Mouse (Mus musculus) mature B cell (primary cell): ENCODE results near the gene Prkcq.

ENCODE experiments used
- in situ Hi-C: fragments of 300-500 bp; cut with MboI; formaldehyde crosslinking; loops from 2 replicates; pipeline ENCODE4 v1.14.3; 2019

Prkcq gene

GRCm38 (mm10) chr2:11291570-11292405 lies 119.9 kb downstream of the Prkcq start:
- in situ Hi-C loops: no loop called here

DNA sequence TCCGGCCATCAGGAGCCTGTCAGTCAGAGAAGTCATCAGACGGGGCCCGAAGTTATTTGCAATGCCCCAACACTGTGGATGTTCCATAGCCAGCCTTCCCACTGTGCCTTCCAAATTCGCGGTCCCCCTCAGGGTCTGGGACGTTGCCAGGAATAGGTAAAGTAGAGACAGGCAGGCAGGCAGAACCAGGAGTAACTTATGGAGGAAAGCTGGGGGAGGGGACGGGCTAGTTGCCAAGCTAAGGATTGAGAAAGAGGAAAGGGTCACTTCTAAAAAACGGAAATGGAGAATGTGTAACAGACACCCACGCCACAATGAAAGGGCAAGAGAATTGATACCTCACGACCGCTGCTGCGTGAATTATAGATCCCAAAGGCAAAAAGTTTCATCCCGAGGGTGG lies 121.2 kb downstream of the Prkcq start:
- in situ Hi-C loops: no loop called here

- in situ Hi-C loops: no loop called here
Observed at GRCm38 (mm10) chr2:11294643-11295191, 122.8 kb downstream of the Prkcq start.

DNA sequence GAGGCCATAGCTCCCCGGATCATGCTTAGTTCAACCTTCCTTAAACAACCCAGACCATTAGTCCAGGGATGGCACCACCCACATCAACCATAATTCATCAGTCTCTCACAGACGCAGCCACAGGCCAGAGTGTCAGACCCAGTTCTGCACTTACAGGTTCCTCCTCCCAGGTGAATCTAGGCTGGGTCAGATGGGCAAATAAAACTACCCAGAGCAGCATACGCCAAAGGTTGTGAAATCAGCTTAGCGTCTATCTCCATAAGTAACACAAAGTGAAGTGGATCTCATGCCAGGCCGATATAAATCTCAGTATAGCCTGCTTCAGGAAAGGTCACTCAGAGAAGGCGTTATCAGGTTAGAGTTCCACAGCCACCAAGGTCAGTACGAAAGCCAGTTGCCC lies 126.9 kb downstream of the Prkcq start:
- in situ Hi-C loops: no loop called here

DNA sequence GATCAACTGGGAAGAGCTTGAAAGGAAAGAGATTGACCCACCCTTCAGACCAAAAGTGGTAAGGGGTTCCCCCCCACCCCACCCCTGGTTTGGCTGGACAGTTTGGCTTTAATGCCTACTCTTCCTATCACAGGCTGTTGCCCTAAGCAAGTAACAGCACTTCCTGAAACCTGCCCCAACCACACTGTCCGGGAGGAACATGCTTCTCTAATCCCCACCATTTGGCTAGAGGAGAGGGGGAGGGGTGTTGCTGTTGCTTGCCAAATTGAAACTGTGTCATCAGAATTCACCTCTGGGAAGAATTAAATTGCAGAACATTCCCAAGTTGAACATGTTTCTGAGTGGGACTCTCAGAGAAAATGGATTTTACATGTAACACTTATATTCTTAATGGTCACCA lies 127.5 kb downstream of the Prkcq start:
- in situ Hi-C loops: no loop called here

DNA sequence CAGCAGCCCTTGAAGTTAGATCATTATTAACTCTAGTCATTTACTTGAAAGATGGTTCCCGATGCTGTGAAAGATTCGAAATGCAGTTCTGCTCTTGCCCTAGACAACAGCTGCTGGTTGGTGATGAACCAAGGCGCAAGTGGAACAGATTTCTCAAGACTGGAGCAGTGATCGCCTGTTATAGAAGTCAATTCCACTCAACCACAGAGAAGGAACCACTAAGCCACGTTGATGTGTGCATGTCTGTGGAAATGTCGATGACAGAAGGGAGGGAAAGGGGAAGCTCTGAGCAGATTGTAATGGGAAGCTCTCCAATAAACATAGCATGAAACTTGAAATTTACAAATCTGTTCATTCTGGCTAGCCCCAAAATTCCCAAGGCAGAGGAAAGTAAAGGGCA lies 128.5 kb downstream of the Prkcq start:
- in situ Hi-C loops: no loop called here

GRCm38 (mm10) chr2:11320241-11320640 lies 148.3 kb downstream of the Prkcq start:
- in situ Hi-C loops: no loop called here

DNA sequence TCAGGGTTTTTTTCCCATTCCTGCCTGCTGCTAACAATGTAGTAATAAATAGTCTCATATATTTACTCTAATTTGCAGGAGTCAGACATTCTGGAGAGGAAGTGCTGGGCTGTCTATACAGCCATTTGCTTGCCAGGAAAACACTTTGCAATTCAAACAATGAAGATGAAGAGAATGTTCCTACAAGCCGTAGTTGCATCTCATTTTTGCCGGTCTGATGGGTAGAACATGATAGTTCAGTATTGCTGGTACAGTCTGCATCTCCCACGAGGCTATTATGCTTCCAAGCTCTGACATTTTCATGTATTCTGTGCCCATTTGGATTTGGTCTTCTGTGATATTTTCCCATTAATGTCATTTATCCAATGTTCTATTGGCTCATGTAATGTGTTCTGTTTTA lies 150.5 kb downstream of the Prkcq start:
- in situ Hi-C loops: no loop called here

DNA sequence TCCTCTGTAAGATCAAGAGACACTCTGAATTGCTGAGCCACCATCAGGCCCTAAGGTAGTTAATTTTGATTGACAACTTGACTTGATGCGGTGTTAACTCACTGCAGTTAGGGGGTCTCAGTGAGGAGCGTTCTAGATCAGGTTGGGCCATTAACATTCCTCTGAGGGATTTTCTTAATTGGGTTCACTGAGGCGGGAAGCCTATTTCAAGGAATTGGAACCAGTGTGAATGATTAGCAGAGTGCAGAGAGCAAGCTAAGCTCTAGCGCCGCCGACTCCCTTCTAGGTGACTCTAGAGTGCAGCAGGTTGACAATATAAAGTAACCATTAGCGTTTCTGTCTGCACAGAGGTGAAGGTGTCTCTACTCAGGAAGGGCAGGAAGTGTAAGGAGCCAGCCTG lies 155.4 kb downstream of the Prkcq start:
- in situ Hi-C loops: loop anchor here (25.0 kb wide), 1 partner anchor 360 kb away; no protein-coding TSS in a partner anchor

GRCm38 (mm10) chr2:11329407-11330224 lies 157.7 kb downstream of the Prkcq start:
- in situ Hi-C loops: loop anchor here (10.0 to 25.0 kb wide), 3 partner anchors 175 to 358 kb away; no protein-coding TSS in a partner anchor

DNA sequence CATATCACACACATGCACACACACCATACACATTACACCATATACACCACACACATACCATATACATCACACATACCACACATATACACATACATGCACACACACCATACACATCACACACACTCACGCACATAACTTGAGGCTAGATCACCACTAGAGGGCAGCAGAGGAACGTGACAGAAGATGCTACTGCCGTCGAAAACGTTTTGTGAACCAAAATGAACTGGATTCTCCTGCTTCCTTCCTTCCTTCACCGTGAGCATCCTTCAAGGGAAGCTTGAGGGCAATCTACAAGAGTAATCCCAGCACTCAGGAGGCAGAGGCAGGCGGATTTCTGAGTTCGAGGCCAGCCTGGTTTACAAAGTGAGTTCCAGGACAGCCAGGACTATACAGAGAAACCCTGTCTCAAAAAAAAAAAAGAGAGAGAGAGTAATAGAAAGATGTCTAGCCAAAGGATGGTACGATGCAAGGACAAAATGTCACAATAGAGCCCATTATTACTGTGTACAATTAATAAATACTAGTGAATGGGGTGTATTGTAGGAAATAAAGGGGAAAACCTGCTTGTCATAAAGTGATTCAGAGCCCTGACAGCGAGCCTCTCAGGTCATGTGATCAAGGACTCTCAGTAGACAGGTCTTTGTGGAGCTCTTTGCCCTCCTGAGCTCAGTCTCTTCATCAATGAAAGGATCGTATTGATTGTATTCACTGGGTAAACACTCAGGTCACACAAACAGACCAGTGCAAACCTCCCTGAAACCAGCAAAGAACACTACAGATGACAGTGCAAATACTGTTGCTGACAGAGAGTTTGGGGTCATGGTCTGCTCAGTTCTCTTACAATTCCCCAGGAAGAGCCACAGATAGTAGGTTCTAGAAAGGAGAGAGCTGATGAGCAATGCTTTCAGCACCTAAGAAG lies 159.9 kb downstream of the Prkcq start:
- in situ Hi-C loops: loop anchor here (10.0 to 25.0 kb wide), 3 partner anchors 173 to 356 kb away; no protein-coding TSS in a partner anchor

DNA sequence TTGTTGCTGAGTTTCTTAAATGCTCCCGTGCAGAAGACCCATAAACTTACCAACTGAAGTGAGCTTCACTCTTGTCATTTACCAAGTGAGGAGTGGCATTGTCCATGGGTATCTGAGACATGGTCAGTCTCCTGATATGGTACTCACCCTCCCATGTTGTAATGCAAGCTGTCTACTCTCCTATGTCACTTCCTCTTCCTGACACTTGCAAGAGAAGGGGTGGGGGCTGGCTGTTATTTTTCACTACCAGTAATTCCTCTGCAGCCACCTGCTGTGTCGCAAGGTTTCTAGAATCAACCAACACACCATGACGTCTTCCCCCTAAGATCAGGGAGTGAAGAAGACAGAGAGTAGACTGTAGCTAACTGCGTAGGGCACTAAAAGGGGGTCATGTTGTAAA lies 160.6 kb downstream of the Prkcq start:
- in situ Hi-C loops: loop anchor here (10.0 to 25.0 kb wide), 3 partner anchors 172 to 355 kb away; no protein-coding TSS in a partner anchor

DNA sequence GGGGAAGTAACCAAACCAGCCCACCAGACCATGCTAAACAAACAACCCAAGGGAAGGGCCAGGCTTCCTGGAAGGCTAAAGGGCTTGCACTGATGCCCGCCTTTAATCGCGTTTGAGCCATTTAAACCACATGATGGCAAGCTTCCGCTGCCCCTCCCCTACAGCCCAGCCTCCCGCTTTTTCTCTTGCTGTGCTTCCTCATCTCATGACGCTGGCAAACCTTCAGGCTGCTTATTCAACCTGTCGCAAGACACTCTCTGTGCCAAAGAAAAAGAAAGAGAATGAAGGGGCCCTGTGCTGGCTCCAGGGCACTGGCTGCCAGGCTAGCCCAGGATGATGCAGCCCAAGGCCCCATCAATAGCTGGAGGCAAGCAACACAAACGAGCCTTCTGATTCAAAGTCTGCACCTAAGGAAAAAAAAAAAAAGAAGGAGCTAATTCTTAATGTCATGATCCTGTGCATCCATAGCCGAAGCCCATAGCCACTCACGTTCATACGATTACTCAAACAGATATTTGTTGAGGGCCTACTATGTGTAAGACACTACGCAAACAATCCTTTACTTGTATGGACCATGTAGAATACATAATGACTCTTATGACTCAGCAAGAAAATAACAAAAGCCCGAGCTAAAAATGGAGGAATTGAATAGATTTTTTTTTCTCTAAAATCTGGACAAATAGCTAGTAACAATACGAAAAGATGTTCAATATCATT lies 161.6 kb downstream of the Prkcq start:
- in situ Hi-C loops: loop anchor here (10.0 to 25.0 kb wide), 3 partner anchors 171 to 354 kb away; no protein-coding TSS in a partner anchor

DNA sequence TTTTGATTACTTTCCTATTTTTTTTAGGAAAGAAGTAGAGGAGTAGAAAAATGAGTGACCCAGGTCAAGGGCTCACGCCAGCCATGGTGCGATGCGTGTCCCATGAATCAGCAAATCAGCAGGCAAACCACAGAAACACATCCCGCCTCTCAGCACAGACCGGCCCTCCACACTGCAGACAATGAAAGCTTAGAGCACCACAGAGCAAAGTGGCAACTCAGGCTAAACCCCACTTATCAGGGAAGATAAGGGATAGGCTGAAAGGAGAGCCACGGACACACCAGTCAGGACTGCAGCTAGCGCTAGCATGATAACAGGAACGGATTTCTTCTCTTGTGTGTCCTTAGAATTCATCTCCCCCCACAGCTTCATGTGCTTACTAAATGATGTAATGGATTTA lies 164.4 kb downstream of the Prkcq start:
- in situ Hi-C loops: loop anchor here (10.0 to 25.0 kb wide), 3 partner anchors 168 to 351 kb away; no protein-coding TSS in a partner anchor

DNA sequence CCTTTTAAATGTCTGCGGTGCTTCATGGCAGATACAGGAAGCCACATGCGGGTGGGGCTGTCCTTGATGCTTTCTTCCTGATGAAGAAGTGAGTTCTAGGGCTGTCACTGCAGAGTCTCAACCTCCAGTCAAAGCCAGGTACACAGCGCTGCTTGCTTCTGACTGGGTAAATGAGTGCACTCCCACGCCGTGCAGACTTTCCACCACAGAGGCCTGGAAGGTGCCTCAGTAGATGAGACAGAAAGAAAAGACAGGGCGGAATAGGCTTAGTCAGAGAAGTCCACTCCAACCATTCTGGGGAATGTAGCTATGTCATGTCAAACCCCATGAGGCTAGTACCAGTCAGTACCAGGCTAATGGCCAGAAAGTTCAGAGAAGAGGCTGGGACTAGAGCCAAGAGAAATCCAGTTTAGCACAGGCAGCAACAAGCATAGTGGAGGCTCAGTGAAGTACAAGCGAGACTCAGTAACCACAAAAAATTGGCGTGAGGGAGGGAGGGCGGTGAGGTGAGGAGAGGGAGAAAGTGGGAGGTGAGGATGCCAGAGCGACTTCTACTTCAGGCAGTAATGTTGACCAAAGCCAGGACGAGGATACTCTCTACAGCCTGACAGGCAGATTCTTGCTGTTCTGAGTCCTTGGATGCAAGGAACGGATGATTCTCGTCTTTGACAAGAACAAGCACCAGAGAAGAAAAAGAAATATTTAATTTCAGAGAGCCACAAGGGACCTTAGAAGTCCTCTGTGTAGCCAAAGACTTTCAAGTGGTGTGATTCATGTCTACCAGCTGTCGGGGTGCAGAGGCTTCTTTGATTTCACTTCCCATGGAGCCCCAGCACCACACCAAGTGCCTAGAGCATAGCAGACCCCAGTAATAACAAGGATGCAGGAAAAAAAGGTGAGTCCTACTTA lies 167.3 kb downstream of the Prkcq start:
- in situ Hi-C loops: loop anchor here (10.0 to 25.0 kb wide), 3 partner anchors 166 to 348 kb away; no protein-coding TSS in a partner anchor

DNA sequence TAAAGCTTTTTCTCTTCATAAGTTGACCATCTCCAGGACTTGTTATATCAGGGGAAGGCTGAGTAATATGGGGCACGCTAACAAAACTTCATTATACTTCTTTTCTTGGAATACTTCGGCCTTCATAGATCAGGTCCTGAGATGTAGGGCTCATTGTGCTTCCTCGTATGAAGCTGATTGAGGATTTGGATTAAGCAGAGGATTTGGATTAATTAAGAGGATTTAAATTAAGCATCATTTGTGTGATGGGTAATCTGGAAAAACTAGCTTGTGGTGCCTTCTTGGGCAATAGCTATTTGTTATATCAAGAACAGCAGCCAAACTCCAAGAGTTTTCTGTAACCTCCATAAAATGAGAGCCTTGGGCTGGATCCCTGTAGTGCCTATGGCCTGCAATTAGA lies 172.8 kb downstream of the Prkcq start:
- in situ Hi-C loops: loop anchor here (25.0 kb wide), 1 partner anchor 343 kb away; no protein-coding TSS in a partner anchor

GRCm38 (mm10) chr2:11346419-11346818 lies 174.5 kb downstream of the Prkcq start:
- in situ Hi-C loops: loop anchor here (25.0 kb wide), 1 partner anchor 341 kb away; no protein-coding TSS in a partner anchor

GRCm38 (mm10) chr2:11347791-11348190 lies 175.9 kb downstream of the Prkcq start:
- in situ Hi-C loops: loop anchor here (25.0 kb wide), 1 partner anchor 340 kb away; no protein-coding TSS in a partner anchor
